Mouse (Mus musculus) stomach, postnatal 0 days (tissue): ENCODE data around the gene Ptcd3. TPM values are rescaled to one million over a fixed set of nuclear protein-coding genes. Genes with fewer than 3 reads are reported as not detected.

Source experiments
- ATAC-seq: fragments of 200-750 bp; cut with Nextera tagmentation; 2 replicates; pipeline ENCODE4 v1.8.0; 2017; ENCODE audit not compliant: low FRiP score, low TSS enrichment
- DNase-seq: peaks from one replicate; pipeline ENCODE4 v3.0.0-alpha.2; 2016; ENCODE audit warnings: low spot score
- H3K27ac ChIP-seq: fragments of 300-500 bp; sonication (generic); replicated peaks from 2 replicates; pipeline ENCODE4 v1.5.1; 2014; ENCODE audit warnings: mild to moderate bottlenecking, control low read depth
- H3K27me3 ChIP-seq: fragments of 300-500 bp; sonication (generic); 2 replicates; pipeline ENCODE4 v1.6.1; 2014; ENCODE audit warnings: low read length; ENCODE audit not compliant: control insufficient read depth, insufficient read depth
- H3K36me3 ChIP-seq: fragments of 300-500 bp; sonication (generic); 2 replicates; pipeline ENCODE4 v1.6.1; 2014; ENCODE audit warnings: low read length, mixed read lengths; ENCODE audit not compliant: control insufficient read depth, insufficient read depth
- H3K4me1 ChIP-seq: fragments of 300-500 bp; sonication (generic); replicated peaks from 2 replicates; pipeline ENCODE4 v1.6.1; 2014; ENCODE audit warnings: antibody characterized with exemption; ENCODE audit not compliant: control insufficient read depth, insufficient read depth
- H3K4me2 ChIP-seq: fragments of 300-500 bp; sonication (generic); replicated peaks from 2 replicates; pipeline ENCODE4 v1.6.1; 2014; ENCODE audit warnings: low read depth, mild to moderate bottlenecking, control low read depth, moderate library complexity
- H3K4me3 ChIP-seq: fragments of 300-500 bp; sonication (generic); 2 replicates; pipeline ENCODE4 v1.5.1; 2014; ENCODE audit warnings: low read depth, low read length, control low read depth
- H3K9ac ChIP-seq: fragments of 300-500 bp; sonication (generic); 2 replicates; pipeline ENCODE4 v1.6.1; 2014; ENCODE audit warnings: mild to moderate bottlenecking, low read length, control low read depth, mixed read lengths
- H3K9me3 ChIP-seq: fragments of 300-500 bp; sonication (generic); 2 replicates; pipeline ENCODE4 v1.6.1; 2016; ENCODE audit warnings: low read length; ENCODE audit not compliant: control insufficient read depth
- CTCF ChIP-seq: IDR thresholded peaks from 2 replicates; pipeline ENCODE4 v1.5.1; 2016; ENCODE audit warnings: antibody characterized with exemption, low read depth, mild to moderate bottlenecking, moderate library complexity
- EP300 ChIP-seq: optimal IDR thresholded peaks from 2 replicates; pipeline ENCODE3; 2016; ENCODE audit warnings: antibody characterized with exemption
- WGBS: fragments of 180-500 bp; shearing (Covaris S2); extraction: QIAGEN DNeasy Blood & Tissue Kit; methylation state at CpG from one replicate; pipeline ENCODE4 v1.1.7; 2014; 5-methylcytosine and 5-hydroxymethylcytosine counted together
- polyA plus RNA-seq: library from polyadenylated mRNA; unstranded; fragments of >200 nt; fragmentation: Nextera tagmentation; extraction: Ambion mirVana; gene quantifications from 2 replicates; pipeline ENCODE4 v1.2.1, GENCODE M21; 2015

The Ptcd3 gene
- polyA plus RNA-seq, result 31.1 and 32.4 TPM in 2 replicates

- peak; percentile 92 for ATAC-seq
- H3K27ac ChIP-seq, result peak within 1 kb of the TSS; percentile 74
Observed at GRCm38 (mm10) chr6:71908481-71909381, at the start of gene Ptcd3, which contains the start of gene Polr1a. TSS of gene Ptcd3 (minus strand) at chr6:71908750. TSS of gene Polr1a (plus strand) at chr6:71909053.

GRCm38 (mm10) chr6:71951192-71951591 lies 42.6 kb upstream of the Ptcd3 start:
- ATAC-seq (no peak), DNase-seq (no peak)
- TF ChIP-seq CTCF (no peak), EP300 (no peak)
- H3K4me3 ChIP-seq, result no peak overlapping the region
- H3K36me3 ChIP-seq, result peaks cover 7% of the 10 kb centered on the region
- H3K9ac ChIP-seq, result no peak overlapping the region
- H3K27me3 ChIP-seq, result no peaks in the 10 kb centered on the region
- 86% methylated on average over 5 of the region's 5 CpGs for WGBS
- H3K27ac ChIP-seq, result no peak overlapping the region
- no peaks in the 10 kb centered on the region for H3K9me3 ChIP-seq
- no peaks in the 10 kb centered on the region for H3K4me1 ChIP-seq
- no peak overlapping the region for H3K4me2 ChIP-seq

More at GRCm38 (mm10) chr6:71908481-71909381, at the start of gene Ptcd3, which contains the start of gene Polr1a:
- Histone ChIP-seq H3K4me1 (no peaks in the 10 kb centered on the region), H3K4me3 (peak within 1 kb of the TSS; percentile 84), H3K9ac (peak within 1 kb of the TSS; percentile 78), H3K9me3 (no peaks in the 10 kb centered on the region), H3K27me3 (no peaks in the 10 kb centered on the region), H3K36me3 (no peaks in the 10 kb centered on the region), H3K4me2 (peak within 1 kb of the TSS; percentile 67)
- under 1% methylated on average over 58 of the region's 58 CpGs for WGBS
- no peak for TF ChIP-seq CTCF
- TF ChIP-seq EP300, result peak; percentile 45
- DNase-seq, result peak; percentile 95

- 58% methylated on average over 3 of the region's 3 CpGs for WGBS
- H3K36me3 ChIP-seq, result peaks cover 7% of the 10 kb centered on the region
- peak; percentile 65; the same call in 1 of the 2 replicates for ATAC-seq
Observed at GRCm38 (mm10) chr6:71950592-71950991, 42.0 kb upstream of the Ptcd3 start.

GRCm38 (mm10) chr6:71949721-71950120 lies 41.2 kb upstream of the Ptcd3 start:
- H3K27me3 ChIP-seq, result no peaks in the 10 kb centered on the region
- no peaks in the 10 kb centered on the region for H3K9me3 ChIP-seq
- H3K4me3 ChIP-seq, result no peak overlapping the region
- H3K36me3 ChIP-seq, result peaks cover 7% of the 10 kb centered on the region
- TF ChIP-seq EP300 (no peak), CTCF (no peak)
- no peak overlapping the region for H3K9ac ChIP-seq
- no peak for ATAC-seq
- WGBS, result 84% methylated on average over 3 of the region's 3 CpGs
- no peak for DNase-seq
- no peaks in the 10 kb centered on the region for H3K4me1 ChIP-seq
- no peak overlapping the region for H3K27ac ChIP-seq
- no peak overlapping the region for H3K4me2 ChIP-seq

More at GRCm38 (mm10) chr6:71950592-71950991, 42.0 kb upstream of the Ptcd3 start:
- Histone ChIP-seq H3K4me3 (no peak overlapping the region), H3K9me3 (no peaks in the 10 kb centered on the region), H3K9ac (no peak overlapping the region), H3K4me1 (no peaks in the 10 kb centered on the region), H3K4me2 (no peak overlapping the region), H3K27ac (no peak overlapping the region), H3K27me3 (no peaks in the 10 kb centered on the region)
- DNase-seq, result peak; percentile 31
- TF ChIP-seq EP300 (no peak), CTCF (no peak)

GRCm38 (mm10) chr6:71946121-71946520 lies 37.6 kb upstream of the Ptcd3 start:
- no peaks in the 10 kb centered on the region for H3K4me1 ChIP-seq
- no peak overlapping the region for H3K27ac ChIP-seq
- 75% methylated on average over 8 of the region's 8 CpGs for WGBS
- TF ChIP-seq CTCF (no peak; the same call in 1 of the 2 replicates), EP300 (no peak)
- no peak for DNase-seq
- H3K4me2 ChIP-seq, result no peak overlapping the region
- no peaks in the 10 kb centered on the region for H3K27me3 ChIP-seq
- peaks cover 5% of the 10 kb centered on the region for H3K36me3 ChIP-seq
- H3K4me3 ChIP-seq, result no peak overlapping the region
- no peaks in the 10 kb centered on the region for H3K9me3 ChIP-seq
- no peak overlapping the region for H3K9ac ChIP-seq
- ATAC-seq, result no peak

- no peak overlapping the region for H3K4me3 ChIP-seq
- 68% methylated on average over 6 of the region's 6 CpGs for WGBS
- no peaks in the 10 kb centered on the region for H3K27me3 ChIP-seq
- H3K9ac ChIP-seq, result no peak overlapping the region
- H3K4me1 ChIP-seq, result no peaks in the 10 kb centered on the region
- no peak for TF ChIP-seq EP300
- no peak for TF ChIP-seq CTCF
- H3K4me2 ChIP-seq, result no peak overlapping the region
- no peaks in the 10 kb centered on the region for H3K9me3 ChIP-seq
- DNase-seq (no peak), ATAC-seq (peak; percentile 54; the same call in 1 of the 2 replicates)
- no peak overlapping the region for H3K27ac ChIP-seq
- H3K36me3 ChIP-seq, result peaks cover 4% of the 10 kb centered on the region
Observed at GRCm38 (mm10) chr6:71945101-71945500, 36.6 kb upstream of the Ptcd3 start.
